Mouse (Mus musculus): ENCODE results near the gene Enc1.

Enc1 gene

DNA sequence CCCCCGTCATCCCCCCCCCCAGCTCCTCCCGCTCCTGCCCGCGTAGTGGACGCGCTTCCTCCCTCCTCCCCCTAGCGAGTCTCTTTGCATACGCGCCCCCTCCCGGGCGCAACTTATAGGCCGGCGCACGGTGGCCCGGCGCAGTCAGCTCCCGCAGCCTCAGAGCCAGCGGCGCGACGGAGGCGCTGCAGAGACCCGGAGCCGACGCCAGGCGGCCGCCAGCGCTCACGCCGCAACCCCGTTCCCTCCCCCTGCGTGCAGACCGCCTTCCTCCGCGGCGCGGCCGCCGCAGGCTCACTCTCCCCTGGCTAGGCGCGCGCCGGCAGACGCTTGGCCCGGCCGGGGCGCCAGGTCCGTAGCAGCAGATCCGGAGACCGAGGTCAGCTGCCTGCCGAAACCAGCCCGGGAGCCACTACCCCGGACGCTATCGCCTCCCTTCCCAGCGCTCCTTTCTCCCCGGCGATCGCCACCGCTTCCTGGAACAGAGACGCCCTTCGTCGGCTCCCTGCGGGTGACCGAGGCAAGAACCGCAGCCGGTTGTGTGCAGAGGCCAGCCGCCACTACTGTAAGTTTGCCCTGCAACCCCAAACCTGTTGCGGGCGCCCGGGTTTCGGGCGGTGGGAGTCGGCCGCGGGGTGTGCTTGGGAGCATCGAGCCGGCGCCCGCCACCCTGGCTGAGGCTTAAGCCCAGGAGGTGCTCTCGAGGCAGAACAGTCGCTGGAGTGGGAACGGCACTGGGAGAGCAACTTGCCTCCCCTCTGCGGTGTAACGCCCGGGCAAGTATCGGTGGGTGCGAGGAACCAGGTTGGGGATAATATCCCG, at the start of gene Enc1:
TSS of gene Enc1 (plus strand) at position 141 of the 822 bp plus-strand sequence.
- in situ Hi-C loops (cut with MboI; ENCODE audit: unreplicated experiment in 2 of 2) = loop anchor here in 1 of 2 experiments (25.0 kb wide), 1 partner anchor 1021 kb away; the partner anchor contains the start of genes Ankra2 and Utp15

DNA sequence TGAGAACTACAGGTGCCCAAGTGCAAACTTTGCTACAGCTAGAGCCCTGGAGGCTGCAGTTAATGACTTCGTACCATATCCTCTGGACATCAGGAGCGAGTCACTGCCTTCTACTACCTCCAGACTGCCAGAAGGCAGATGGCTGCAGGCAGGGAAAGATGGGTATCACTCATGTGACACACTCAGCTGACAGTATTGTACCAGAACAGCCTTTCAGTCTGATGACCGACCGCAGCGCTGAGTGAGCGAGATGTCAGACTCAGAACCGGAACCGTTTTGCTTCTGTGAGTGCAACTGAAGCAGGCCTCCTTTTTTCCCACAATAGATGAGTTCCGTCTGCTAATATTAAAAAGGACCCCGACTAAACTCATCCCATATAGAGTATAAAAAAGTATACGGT, 48.3 kb upstream of the Enc1 start:
- in situ Hi-C loops (cut with MboI; ENCODE audit: unreplicated experiment in 2 of 2) = no loop called here

DNA sequence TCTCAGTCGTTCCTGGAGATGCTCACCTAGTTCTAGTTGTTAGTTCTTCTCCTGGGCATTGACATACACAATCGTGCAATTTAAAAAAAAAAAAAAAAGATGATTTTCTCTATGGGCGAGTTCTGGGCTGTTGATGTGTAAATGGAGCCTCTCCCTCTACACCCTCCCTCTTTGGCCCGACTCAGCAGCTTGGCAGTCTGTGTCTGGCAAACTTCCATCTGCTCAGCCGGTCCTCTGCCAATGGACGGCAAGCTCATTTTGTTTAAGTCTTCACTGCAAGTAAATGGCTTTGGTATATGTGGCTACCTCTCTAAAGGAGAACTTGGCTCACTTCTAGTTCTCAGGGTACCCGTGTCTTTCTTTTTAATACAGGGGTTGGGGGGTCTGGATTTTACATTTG, 47.5 kb upstream of the Enc1 start:
- in situ Hi-C loops (cut with MboI; ENCODE audit: unreplicated experiment in 2 of 2) = no loop called here

DNA sequence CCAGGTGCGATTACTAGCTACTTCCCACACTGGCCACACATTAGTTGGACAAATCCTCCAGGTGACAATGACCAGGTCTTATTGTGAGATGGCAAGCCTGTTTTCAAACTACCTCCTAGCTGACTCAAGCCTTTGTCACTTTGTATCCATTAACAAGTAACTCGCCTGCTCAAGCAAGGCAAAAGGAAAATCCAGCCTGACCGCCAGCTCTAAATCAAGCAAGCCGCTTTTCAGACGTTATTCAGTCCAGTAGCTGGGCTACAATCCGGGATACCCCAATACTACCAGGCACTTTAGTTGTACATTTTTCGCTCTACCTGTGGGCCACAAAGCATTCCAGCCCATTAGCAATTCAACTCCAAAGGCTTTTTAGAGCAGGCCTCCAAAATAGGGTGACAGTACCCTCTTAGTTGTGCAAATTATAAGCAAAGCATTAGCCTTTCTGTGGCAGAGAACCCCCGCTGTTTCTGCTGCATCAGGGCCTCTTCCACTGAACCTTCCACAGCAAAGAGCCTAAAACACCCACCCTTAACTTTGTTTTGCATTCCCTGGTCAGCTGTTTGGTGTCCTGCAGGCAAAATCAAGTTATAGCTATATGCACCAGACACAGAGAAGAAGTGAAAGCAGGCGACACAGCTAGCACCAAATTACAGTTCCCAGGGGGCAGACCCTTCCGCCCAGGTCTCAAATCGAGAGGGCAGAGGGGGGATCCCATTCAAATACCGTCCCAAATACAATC, 44.5 kb upstream of the Enc1 start:
- in situ Hi-C loops (cut with MboI; ENCODE audit: unreplicated experiment in 2 of 2) = loop anchor here in 1 of 2 experiments (5.0 kb wide), 1 partner anchor 49 kb away; no protein-coding TSS in a partner anchor

DNA sequence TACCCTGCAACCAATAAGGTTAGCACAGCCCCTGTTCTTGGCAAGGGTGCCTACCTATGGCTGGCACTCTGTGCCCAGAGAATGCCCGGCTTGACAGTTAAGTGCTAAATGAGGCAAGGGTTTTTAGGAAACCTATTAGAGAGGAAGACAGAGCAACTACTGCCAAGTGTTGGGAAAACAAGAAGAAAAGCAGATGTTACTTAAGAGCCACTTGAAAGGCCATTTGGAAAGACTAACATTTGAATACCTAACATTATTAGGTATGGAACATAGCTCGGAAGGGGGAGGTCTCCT, 44.0 kb upstream of the Enc1 start:
- in situ Hi-C loops (cut with MboI; ENCODE audit: unreplicated experiment in 2 of 2) = loop anchor here in 1 of 2 experiments (5.0 kb wide), 1 partner anchor 50 kb away; no protein-coding TSS in a partner anchor

DNA sequence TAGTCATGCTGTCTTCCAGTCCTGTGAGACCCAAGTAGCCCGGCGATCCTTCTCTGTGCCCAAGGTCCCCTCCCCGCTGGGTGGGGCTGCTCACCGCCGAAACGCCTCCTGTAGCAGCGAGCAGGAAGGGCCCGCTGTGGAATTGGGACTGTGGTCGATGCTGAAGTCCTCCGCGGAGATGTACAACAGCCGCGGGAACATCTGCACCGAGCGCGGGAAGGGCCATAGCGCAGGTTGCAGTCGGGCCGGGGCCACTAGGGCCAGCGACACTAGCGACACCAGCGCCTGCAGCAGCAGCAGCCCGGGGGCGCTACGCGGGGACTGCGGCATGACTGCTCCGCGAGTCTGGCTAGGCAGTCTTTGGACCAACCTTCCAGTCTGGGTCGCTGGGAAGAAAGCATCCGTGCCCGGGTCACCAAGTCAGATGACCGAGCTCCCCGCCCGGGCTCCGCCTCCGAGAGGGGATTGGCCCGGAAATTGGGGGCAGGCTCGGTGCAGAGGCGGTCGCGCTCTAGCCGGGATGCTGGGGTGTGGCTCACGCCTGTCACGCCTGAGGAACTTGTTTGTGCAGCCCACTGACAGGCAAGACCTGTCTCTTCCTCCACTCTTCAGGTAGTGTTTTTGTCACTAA, 42.9 kb upstream of the Enc1 start, which contains the start of gene Hexb:
TSS of gene Hexb (minus strand) at position 426 of the 631 bp plus-strand sequence.
- in situ Hi-C loops (cut with MboI; ENCODE audit: unreplicated experiment in 2 of 2) = loop anchor here in 1 of 2 experiments (5.0 kb wide), 1 partner anchor 51 kb away; no protein-coding TSS in a partner anchor

DNA sequence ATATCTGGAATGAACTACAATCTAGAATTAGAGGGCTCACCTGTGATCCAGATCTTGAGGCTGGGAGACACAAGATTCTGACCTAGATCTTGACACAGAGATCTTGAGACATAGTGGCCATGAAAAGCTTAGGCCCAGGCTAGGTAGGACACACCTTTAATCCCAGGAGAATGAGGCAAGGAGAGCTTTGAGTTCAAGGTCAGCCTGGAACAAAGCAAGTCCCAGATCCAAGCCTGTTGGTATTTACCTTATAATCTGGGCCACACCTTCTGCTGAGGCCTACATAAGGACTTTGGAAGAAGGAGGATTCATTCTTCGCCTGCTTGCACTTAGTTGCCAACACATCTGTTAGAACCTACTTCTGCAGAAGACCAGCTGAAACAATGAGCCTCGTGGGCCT, 41.8 kb upstream of the Enc1 start:
- in situ Hi-C loops (cut with MboI; ENCODE audit: unreplicated experiment in 2 of 2) = loop anchor here in 1 of 2 experiments (5.0 kb wide), 1 partner anchor 52 kb away; no protein-coding TSS in a partner anchor

DNA sequence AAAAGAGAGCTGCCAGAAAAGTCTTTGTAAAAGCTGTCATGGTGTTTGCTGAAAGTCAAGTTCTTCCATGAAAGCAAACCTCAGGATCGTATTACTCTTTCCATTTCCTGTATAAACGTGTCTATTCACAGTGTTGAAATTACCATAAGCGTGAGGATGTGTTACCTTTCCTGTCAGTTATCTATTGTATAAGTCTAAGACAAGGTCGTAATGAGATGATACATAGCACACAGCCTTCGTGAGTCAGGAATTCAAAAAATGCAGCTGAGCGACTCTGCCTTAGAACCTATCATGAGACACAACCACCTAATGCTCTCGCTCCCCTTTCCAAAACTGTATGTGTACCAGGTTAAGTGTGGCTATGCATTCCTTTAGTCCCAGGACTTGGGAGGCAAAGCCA, 39.8 kb upstream of the Enc1 start:
- in situ Hi-C loops (cut with MboI; ENCODE audit: unreplicated experiment in 2 of 2) = loop anchor here (10.0 to 25.0 kb wide), 3 partner anchors 526 to 1536 kb away; partner anchors contain the start of genes Ankra2 (in 1 of the 2), Hmgcr (in 1 of the 2) and Utp15 (in 1 of the 2)

DNA sequence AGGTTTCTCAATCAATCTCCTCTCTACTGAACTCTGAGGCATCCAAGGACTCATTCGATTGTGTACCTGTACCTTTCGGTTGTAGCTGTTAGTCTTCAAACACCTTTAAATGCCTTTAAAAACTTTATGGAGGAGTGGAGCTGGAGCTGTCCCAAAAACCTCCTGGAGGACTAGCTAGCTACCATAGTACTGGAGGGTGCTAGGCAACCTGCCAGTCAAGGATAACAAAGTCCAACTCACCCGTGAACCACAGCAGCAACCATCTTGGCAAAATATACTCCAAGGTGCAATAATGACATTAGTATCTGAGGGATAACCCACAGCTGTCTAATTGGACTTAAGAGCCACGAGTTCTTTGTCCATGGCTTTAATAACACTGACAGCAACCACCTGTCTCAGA, 39.0 kb upstream of the Enc1 start:
- in situ Hi-C loops (cut with MboI; ENCODE audit: unreplicated experiment in 2 of 2) = loop anchor here (10.0 to 25.0 kb wide), 3 partner anchors 527 to 1535 kb away; partner anchors contain the start of genes Ankra2 (in 1 of the 2), Hmgcr (in 1 of the 2) and Utp15 (in 1 of the 2)

DNA sequence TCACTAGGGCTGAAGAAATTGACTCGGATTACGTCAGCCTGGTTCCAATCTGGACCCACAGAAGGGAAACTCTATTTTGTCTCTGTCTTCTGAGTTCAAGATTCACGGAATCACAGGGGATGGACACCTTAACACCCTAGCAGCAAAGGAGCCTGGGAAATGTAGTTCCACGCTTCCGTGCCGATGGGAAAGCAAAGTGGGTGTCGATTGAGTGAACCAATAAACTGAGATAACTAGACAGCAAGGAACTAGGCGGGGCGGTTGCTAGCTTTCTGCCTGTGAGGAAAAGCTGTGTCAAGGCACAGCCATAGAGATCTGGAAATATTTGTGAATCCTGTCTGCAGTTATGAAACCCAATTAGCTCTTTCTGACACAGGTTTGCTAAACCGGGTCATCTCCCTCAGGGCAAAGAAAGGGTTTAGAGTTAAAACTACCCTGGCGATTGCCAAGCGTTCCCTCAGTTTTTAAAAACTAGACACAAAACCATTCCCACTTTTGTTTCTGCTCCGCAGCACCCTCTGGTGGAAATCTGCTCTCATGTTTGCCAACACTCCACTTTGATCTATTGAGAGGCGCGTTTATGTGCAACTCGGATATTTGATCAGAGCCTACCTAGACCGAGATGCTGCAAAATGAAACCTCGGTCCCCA, 35.7 kb upstream of the Enc1 start:
- in situ Hi-C loops (cut with MboI; ENCODE audit: unreplicated experiment in 2 of 2) = loop anchor here (5.0 to 25.0 kb wide), 4 partner anchors 68 to 1532 kb away; partner anchors contain the start of genes Ankra2 (in 1 of the 2), Gfm2 (in 1 of the 2), Hmgcr (in 1 of the 2) and Nsa2 (in 1 of the 2)

DNA sequence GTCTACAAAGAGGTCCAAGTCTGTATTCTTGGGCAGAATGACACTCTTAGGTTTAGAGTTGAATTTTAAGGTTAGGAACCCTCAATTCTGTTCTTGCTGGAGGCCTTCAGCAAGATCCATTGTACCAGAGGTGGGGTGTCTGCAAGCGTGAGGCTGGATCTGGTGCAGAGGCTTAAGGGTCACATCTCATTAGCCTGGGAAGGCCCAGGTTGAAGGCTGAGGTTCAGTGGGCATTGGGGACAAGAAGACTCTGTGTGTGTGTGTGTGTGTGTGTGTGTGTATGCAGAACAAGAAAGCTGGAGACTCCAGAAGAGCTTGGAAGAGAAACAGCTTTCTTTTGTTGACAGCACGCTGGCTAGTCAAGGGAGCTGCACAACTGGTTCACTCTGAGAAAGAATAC, 34.9 kb upstream of the Enc1 start:
- in situ Hi-C loops (cut with MboI; ENCODE audit: unreplicated experiment in 2 of 2) = loop anchor here (5.0 to 25.0 kb wide), 4 partner anchors 69 to 1531 kb away; partner anchors contain the start of genes Ankra2 (in 1 of the 2), Gfm2 (in 1 of the 2), Hmgcr (in 1 of the 2) and Nsa2 (in 1 of the 2)

DNA sequence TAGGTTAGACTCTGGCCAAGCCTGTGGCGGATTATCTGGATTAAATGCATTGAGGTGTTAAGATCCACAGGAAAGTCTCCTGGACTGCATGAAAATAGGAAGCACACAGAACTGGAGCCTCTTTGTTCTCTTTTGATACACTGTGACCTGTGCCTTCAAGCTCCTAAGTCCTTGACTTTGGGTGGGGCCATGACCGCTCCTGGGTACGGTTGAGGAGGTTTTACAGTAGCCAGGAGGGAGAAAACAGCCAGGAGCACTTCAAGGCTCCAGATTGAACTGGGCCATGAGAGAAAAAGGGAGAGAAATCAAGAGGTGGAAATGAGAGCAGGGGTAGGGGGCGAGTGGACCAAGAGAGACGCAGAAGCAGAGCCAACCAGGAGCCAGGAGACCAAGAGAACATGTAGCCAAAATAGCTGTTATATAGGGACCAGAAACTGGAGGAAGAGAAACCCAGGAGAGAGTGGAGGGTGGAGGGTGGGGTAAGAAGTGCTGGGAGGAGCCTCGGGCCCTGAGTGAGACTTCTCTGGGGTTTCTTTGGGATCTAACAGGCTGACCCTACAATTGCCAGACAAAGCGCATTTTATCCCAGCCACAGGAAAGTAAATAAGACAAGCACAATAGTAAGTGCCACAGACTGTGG, 33.3 kb upstream of the Enc1 start:
- in situ Hi-C loops (cut with MboI; ENCODE audit: unreplicated experiment in 2 of 2) = loop anchor here (5.0 to 25.0 kb wide), 4 partner anchors 70 to 1530 kb away; partner anchors contain the start of genes Ankra2 (in 1 of the 2), Gfm2 (in 1 of the 2), Hmgcr (in 1 of the 2) and Nsa2 (in 1 of the 2)

DNA sequence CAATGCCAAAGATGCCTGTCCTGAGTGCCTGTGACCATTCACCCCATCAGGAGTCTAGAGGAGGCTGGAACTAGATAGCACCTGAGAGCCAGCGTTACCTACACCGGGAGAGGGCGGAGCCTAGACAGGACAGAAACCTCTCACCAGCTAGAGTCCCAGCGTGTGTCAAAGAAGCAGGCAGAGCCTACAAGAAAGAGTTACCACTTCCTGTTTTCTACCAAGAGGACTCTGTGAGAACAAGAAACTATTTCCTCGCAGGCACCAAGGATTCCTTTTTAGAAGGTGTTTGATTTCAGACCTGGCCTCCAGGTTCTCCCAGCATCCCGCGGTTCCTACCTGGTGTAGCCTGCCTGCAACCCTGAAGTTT, 32.8 kb upstream of the Enc1 start:
- in situ Hi-C loops (cut with MboI; ENCODE audit: unreplicated experiment in 2 of 2) = loop anchor here (5.0 to 25.0 kb wide), 4 partner anchors 71 to 1529 kb away; partner anchors contain the start of genes Ankra2 (in 1 of the 2), Gfm2 (in 1 of the 2), Hmgcr (in 1 of the 2) and Nsa2 (in 1 of the 2)

DNA sequence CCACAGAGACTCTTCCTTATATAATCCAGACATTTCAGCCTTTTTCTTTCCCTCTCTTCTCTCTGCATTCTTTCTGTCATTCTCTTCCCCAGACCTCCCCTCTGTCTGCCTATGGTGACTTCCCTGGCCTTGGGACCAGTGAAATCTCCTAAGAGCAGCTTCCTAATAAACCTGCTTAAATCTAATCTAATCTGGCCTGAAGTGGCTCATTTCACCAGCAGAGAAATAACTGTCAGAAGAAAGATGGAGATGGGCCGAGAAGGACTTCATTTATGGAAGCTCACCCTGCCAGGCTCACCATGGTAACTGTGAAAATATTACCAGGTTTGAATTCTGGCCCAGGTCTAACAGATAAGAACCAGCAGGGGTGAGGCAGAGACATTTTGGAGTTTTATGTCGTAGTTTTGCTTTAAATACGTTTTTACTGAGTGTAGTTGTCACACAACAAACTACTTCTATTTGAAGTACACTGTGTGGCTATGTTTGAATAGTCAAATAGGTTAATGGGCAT, 32.4 kb upstream of the Enc1 start:
- in situ Hi-C loops (cut with MboI; ENCODE audit: unreplicated experiment in 2 of 2) = loop anchor here (5.0 to 25.0 kb wide), 4 partner anchors 71 to 1529 kb away; partner anchors contain the start of genes Ankra2 (in 1 of the 2), Gfm2 (in 1 of the 2), Hmgcr (in 1 of the 2) and Nsa2 (in 1 of the 2)

DNA sequence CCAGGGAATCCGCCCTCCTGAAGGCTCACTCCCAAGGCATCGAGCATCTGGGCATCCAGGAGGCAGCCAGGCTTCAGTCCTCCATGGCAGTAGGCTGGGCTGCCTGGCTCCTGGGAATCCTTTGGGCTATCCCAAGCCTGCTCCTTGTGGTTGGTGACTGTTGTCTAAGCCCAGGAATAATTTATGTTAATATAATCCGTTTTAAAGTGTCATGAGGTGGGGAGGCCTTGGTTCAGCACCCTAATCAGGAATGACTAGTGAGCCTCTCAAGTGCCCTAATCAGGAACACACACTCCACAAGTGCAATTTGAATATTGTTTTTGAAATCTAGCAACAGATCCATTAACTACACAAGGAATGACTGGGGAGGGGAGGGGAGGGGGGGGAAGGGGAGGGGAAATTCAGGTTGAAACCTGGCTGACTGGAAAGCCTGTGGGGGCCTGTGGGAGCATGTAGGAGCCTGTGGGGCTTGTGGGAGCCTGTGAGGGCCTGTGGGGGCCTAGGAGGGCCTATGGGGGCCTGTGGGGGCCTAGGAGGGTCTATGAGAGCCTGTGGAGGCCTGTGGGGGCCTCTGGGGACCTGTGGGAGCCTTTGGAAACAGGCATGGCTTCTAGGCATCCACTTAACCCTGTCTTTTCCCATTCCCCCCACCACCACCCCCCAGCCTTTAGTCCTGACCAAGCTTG, 26.2 kb upstream of the Enc1 start:
- in situ Hi-C loops (cut with MboI; ENCODE audit: unreplicated experiment in 2 of 2) = loop anchor here in 1 of 2 experiments (25.0 kb wide), 1 partner anchor 1523 kb away; no protein-coding TSS in a partner anchor

DNA sequence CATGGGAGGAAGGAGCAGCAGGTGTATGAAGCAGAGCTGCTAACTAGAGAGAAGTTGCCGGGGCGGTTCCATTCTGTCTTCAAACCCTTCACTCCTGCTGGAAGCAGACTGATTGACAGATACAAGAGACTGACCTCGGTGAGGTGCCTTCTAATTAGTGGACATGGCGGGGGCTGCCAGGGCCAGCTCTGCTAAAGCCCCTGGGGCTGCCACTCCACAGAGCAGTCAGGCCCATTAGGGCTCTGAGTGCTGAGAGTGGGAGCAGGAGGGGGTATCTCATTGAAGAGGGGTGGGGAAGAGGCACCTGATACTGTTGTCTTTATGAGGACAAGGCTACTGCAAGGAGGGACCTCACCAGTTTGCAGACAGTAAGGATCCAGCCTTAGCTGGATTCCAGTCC, 25.3 kb upstream of the Enc1 start:
- in situ Hi-C loops (cut with MboI; ENCODE audit: unreplicated experiment in 2 of 2) = loop anchor here in 1 of 2 experiments (25.0 kb wide), 1 partner anchor 1522 kb away; no protein-coding TSS in a partner anchor

DNA sequence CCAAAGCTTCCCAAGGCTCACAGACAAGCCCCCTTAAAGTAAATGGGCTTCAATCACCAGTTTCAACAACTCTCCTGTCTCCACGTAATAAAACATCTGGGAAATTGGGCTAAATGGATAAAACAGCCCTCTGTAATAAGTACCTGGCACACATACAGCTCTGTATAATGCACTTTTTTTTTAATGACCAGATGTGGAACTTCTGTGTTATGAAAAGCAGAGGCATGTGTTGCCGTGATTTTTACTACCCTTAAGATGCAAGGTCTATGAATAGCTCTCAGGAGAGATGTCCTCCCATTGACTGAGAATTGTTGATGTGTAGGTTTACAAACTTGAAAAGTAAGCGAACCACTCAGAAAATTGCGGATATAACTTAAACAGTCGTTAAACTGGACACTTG, 24.7 kb upstream of the Enc1 start:
- in situ Hi-C loops (cut with MboI; ENCODE audit: unreplicated experiment in 2 of 2) = loop anchor here in 1 of 2 experiments (25.0 kb wide), 1 partner anchor 1521 kb away; no protein-coding TSS in a partner anchor

DNA sequence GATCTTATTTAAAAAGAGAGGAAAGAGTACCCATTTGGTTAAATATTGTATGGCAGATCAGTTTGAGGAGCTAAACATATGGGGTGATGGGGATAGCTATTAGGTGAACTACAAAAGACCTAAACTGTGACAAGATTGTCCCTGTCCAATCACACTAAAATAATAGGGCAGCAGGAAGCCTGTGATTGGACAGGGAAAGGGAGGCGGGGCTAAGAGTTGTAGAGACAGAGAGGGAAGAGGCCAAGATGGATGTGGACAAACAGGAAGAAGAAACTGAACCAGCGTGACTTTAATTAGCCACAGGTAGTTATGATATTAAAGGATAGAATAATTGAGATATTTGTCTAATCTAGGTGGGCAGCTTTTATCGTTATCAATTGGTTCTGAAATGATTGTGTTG, 20.9 kb upstream of the Enc1 start:
- in situ Hi-C loops (cut with MboI; ENCODE audit: unreplicated experiment in 2 of 2) = loop anchor here in 1 of 2 experiments (25.0 kb wide), 1 partner anchor 1517 kb away; no protein-coding TSS in a partner anchor

Data from v-Abl transformed pro-B cells (cell line).